Mouse (Mus musculus): ENCODE data around the gene Tekt2. TPM values are rescaled to one million over a fixed set of nuclear protein-coding genes. Genes with fewer than 3 reads are reported as not detected.

Gene Tekt2
- total RNA-seq (2014; fragmentation: Nextera tagmentation): not detected in 2 replicates
- total RNA-seq (2017): not detected in 2 replicates

DNA sequence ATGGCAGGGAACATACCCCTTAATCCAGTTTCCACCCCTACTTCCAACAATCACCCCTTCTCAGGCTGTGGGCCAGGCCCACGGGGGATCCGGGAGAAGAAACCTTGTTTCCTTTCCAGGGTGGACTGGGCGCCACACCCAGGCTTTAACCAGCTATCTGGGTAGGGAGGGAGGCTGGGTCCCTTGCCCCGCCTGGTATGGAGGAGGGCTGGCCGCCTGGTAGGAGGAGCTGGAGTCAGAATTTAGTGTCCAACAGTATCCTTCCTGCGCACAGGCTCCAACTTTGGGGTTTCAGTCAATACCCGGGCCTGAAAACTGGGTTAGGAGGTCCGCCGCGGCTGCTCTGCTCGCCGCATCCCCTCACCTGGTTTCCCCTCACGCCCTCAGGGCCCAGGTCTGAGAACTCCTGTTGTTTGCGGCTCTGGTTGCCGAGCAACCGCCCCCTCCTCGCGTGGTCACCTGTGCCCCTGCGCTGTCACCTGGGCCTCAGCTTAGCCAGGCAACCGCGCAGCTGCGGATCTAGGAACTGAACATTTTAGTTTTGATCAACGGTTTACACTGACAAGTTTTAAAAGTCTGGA lies at the start of gene Tekt2:
Gene Tekt2, minus strand, starts transcription at position 408 of the 581 bp plus-strand sequence.
- no peak for ATAC-seq (replicated peaks; ENCODE audit: poor library complexity, severe bottlenecking)

DNA sequence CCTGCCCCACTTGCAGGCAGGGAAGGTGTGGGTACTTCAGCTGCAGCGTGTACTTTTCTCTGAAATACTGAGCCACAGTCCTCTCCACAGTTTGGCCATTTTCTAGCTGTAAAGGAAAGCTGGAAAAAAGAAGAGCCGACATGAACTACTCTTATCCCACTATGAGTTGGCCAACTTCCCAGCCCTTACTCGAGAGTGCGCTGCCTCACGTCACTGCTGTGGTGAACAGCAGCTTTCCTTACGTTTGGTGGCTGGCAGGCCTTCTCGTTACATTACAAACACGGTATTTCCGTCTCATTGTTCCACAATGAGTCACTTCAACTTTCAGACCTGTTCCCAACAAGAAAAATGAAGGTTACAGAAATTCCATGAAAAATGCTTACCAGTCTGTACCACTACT lies 46.0 kb upstream of the Tekt2 start:
- ATAC-seq (replicated peaks; ENCODE audit: poor library complexity, severe bottlenecking): no peak

DNA sequence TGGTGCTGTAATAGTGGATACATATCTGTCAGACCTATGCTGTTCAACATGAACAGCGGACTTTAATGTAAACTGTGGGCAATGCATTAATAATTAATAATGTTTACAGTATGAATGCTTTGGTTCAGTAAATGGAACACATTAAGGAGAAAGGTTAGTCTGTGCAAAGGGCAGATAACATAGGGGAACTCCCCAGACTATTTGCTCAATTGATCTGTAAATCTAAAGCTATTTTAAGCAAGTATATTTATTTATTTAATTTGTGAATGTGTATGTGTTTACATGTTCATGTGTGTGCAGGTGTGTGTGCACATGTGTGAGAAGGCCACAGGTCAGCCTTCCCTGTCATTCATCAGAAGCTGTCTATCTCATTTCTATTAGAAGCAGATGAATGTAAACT lies 34.6 kb upstream of the Tekt2 start:
- ATAC-seq (replicated peaks; ENCODE audit: poor library complexity, severe bottlenecking): no peak

DNA sequence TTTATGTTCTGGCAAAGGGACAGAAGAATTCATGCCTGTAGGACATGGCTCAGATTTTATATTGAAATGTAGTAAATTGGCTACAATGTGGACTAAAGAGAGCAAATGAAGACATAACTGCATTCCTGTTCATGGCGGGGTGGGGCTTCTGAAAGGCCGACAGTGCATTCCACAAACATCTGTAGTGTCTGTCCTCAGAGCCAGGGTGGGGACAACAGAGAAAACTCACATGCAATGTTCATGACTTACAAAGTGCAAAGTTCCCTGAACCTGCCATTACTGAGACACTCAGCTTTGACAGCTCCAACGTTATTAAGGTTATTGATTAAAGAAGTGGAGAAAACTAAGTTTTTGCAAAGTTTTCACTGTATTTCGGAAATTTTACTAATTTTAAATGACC lies 18.0 kb upstream of the Tekt2 start:
- no peak for ATAC-seq (replicated peaks; ENCODE audit: poor library complexity, severe bottlenecking)

DNA sequence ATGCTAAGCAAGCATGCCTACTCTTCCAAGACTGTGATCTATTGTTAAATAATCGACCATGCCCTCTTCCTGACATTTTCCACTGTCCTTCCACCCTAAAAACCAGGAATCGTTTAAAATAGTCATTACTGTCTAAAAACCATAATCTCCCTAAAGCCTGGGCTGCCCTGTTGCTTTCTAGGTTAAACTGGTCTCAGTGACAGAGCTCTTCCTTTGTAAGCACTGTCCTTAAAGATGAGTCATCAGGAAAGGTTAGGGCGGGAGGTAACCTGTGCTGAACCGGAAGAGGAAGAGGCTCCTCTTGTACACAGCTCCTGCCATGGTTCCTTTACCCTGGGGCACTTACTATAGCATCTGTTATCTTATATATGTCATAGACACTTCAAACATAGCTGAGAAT lies 14.0 kb upstream of the Tekt2 start:
- ATAC-seq (replicated peaks; ENCODE audit: poor library complexity, severe bottlenecking): no peak

DNA sequence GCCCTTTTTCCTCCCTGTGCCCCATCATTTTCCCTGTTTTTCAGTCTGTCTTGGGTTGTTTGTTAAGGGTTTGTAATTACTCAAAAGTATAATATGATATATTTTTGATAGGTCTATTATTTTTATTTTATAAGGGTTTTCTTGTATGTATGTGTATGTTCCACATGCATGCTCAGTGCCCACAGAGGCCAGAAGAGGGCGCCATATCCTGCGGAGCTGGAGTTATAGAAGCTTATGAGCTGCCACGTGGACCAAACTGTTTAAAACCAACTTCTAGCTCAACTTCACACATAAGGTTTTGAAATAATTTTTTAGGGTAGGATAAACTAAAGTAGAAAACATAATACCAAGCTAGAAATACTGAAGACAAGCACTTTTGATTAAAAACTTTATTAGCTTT lies 6.9 kb upstream of the Tekt2 start:
- ATAC-seq (replicated peaks; ENCODE audit: poor library complexity, severe bottlenecking): no peak

DNA sequence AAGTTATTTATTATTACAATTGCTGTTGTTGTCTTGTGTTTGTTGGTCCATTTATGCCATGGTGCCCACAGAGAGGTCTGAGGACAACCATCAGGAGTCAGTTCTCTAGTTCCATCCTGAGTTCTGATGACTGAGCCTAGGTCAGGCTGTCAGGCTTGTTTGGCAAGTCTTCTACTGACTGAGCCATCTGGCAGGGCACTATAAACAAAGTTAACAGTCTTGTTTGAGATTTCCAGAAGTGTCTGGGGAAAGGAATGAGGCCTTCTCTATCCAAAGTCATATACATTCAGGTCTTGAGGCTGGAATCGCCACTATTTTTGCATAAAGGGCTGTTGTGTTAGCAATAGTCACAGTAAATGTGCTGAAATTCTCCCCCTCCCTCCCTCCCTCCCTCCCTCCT lies 6.3 kb upstream of the Tekt2 start:
- no peak for ATAC-seq (replicated peaks; ENCODE audit: poor library complexity, severe bottlenecking)

DNA sequence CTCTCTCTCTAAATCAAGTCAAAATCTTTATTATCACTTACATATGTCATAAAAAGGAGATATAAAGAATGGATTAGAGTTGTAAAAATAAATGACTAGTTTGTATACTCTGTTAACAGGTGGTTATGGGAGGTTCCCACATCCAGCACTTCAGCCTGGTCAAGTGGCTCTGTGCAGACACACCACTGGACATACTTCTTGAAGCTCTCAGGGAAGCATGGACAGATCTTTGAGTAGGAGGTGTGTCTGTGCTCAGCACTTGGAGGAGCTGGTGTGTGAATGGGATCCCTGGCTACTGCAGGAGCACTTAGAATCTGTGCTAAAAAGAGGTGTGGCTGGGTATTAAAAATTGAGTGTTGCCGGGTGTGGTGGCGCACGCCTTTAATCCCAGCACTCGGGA lies 4.8 kb upstream of the Tekt2 start:
- ATAC-seq (replicated peaks; ENCODE audit: poor library complexity, severe bottlenecking): no peak

DNA sequence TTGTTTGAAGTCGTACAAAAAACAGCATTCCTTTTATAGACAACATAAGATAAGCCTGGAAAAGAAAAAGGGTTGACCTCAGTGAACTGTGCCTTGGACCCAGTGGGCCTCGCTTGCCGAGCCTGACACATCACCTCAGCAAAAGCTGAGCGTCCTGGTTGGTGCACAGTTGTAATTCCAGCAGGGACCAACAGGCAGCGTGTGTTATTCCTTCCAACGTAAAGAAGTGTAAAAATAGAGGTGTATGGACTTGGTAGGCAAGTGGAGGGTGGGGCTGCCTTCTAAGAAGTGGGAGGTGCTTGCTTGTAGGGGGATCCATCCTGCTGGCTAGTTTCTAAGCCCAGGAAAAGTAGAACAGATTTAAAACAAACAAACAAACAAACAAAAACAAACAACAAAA lies 548 bp upstream of the Tekt2 start:
- ATAC-seq (replicated peaks; ENCODE audit: poor library complexity, severe bottlenecking): no peak

DNA sequence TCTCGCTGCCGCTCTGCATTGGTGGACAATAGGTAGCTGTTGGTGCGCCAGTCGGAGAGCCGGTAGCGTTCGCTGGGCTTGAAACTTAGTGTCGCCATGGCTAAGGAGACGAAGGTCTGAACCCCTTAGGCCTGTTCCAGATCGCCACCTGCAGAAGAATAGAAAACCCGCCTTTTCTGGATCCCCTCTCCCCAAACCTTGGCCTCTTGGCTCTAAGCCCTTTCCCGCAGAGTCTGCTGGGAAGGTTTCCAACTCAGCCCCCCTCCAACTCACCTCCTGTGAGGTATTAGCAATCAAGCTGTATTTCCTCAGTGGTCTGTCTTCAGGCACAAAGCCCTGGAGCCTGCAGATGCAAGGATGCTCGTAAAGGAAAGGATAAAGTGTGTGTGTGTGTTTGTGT lies 627 bp downstream of the Tekt2 start:
- no peak for ATAC-seq (replicated peaks; ENCODE audit: poor library complexity, severe bottlenecking)

DNA sequence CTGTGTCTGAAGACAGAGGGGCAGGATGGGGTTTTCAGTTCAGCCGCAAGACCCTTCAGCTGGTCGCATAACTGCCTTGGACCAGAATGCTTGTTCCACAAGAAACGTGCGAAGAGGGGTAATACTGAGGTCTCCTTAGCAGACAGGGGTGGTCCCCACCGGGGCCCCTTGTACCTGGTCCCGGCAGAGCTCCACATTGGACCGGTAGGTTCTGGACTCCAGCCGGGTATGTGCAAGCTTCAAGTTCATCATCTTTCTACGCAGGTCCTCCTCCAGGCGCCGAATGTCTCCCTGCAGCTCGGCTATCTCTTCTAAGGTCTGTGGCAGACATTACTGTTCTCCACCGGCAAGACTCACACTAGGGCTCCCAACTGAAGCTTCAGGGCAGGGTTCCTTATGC lies 2.8 kb downstream of the Tekt2 start:
- ATAC-seq (replicated peaks; ENCODE audit: poor library complexity, severe bottlenecking): no peak

DNA sequence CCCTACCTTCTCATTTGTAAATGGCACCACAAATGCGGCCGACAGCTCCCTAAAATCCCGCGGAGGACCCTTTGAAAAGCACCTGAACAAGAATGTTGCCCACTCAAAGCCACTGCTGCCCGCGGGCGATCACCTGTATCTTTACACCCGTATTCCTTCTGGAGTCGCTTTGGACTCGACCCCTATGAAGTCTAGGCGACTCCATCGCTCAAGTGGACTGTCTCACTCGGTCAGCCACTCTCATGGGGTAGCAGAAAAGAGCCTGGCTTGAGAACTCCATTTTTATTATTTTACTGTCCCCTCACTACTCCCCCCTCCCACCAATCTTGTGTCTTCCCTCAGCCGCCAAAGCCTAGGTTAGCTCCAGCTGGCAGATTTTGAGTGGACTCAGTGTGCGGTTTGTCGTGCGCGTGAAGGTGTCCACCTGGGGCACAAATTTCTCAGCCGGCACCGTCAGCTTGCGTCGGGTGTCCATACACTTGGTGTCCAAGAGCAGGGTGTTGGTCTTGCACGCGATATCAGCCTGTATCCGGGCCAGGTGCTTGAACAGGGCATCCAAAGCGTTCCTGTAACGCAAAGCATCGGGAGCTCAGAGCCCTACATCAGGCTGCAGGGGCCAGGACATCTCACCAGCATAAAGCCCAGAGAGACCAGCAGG lies 3.5 kb downstream of the Tekt2 start:
- ATAC-seq (replicated peaks; ENCODE audit: poor library complexity, severe bottlenecking): no peak

DNA sequence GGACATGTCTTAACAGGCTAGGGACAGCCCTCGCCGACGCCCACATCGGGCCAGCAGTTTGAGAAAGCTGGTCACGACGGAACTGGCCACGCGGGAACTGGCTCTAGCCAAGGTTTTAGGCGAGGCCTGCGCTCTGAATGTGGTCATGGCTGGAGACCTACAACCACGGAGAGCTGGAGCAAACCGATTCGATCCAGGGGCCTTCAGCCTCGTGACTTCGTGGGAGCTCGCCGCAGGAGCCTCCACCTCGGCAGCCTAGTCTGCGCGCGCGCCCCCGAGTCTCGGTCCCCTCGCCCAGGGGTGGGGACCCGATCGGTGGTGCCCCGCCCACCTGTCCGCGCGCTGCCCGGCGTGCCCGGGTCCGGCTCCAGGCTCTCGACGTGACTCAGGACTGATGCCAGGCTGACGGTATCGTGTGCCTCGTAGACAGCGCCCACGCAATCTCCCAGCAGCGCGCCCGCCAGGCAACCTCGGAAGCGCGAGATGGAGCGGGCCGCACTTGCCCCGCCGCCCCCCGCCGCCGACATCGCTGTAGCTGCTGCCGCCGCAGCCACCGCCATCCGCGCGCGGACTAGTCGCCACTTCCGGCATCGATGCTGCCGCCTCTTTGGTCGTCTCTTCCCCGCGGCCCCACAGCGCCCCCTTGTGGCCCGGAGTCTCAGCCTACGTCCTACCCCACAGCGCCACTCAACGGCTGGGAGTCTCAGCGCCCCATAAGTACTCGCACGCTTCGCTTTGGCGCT lies 4.2 kb downstream of the Tekt2 start, which contains the start of gene Adprhl2:
Gene Adprhl2, minus strand, starts transcription at position 593 of the 743 bp plus-strand sequence.
- peak; percentile 95 for ATAC-seq (replicated peaks; ENCODE audit: poor library complexity, severe bottlenecking)

DNA sequence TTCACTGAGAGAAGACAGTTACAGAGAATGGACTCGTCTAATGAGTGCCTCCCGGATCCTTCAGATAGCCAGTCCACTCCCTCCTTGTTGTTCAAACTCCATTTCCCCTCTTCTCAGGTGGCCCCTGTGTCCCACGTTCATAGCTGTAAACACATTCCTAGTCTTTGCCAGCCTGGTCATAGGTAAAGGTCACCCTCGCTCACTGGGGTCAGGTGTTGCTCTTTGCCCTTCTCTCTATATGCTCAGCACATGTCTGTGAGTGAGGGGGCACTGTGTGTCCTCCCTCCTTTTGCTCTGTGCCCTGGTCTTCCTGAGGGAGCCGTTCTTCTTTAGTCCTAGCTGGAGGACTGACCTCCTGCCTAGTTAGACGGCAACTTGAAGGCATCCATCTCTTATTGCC lies 5.7 kb downstream of the Tekt2 start:
- no peak for ATAC-seq (replicated peaks; ENCODE audit: poor library complexity, severe bottlenecking)

DNA sequence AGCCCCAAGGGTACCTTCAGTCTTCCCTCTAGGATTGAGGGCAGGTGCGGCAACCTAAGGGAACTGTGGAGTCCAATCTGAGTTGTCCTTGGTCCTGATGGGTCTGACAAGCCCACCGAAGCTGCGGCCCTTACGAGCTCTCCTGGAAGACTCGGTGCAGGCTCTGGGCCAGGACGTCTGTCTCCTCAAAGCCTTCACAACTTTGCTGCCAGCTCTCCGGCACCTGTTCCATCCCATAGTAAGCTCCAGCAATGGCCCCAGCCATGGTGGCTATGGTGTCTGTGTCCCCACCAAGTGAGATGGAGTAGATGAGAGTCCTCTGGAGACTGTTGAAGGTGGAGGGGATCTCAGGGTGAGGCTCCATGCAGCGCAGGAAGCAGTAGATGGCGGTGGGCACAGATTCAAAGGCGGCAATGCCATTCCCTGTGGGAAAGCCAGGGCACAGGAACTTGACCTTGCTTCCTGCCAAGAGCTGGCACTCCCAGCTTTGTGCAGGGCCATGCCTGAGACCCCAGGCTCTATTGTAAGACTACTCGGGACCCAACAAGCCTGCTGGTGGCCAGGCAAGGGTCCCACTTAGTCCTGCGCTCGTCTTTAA lies 8.9 kb downstream of the Tekt2 start:
- no peak for ATAC-seq (replicated peaks; ENCODE audit: poor library complexity, severe bottlenecking)

DNA sequence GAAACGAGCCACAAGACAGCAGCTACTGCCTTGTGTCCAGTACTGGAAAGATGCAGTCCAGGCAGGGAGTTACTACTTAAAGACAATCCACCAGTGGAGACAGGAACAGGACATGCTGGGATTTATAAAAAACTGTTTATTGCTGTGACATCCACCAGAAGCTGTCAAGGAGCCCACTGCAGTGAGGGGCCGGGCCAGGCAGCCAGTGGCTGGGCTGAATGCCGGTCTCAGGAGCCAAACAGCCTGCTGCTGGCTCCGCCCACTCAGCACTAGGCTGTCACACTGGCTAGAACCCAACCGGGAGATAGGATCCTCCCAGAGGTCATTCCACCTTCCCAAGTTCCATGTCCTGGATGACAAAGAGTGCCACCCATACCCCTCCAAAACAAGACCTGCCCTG lies 9.6 kb downstream of the Tekt2 start:
- no peak for ATAC-seq (replicated peaks; ENCODE audit: poor library complexity, severe bottlenecking)

DNA sequence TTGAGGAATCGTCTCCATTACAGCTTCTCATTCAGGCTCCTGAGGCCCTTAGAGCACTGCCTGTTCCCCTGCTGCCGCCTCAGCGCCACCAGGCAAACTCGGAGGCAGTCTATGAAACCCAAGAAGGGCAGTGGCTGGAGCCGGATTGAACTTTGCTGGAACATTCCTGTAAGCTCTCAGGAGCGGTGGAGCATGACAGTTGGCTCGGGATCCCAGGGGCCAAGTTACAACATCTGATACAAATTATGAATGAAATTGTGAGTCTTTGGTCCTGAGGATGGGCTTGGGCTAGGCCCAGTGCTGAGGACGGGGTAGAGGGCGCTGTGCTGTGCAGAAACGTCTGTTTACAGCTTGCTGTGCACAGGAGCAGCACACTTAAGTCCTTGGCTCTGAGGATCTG lies 11.1 kb downstream of the Tekt2 start:
- no peak for ATAC-seq (replicated peaks; ENCODE audit: poor library complexity, severe bottlenecking)

DNA sequence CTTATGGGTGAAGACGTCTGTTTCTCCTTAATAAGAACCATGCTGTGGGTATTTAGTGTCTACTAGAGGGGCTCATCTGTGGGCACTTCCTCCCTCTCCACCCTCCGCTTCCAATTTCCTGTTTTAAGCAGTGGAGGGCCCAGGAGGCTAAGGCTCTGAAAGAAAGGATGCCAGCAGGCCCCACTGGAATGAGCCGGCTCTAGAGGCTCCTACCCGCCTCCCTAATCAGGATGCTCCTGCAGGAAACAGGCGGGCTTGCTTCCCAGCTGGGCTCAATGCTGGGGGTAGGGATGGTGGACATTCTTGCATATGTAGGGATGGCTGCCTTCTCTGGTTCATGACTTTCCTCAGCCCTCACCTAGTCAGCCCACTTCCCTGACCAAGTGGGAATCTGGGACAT lies 12.3 kb downstream of the Tekt2 start:
- no peak for ATAC-seq (replicated peaks; ENCODE audit: poor library complexity, severe bottlenecking)

DNA sequence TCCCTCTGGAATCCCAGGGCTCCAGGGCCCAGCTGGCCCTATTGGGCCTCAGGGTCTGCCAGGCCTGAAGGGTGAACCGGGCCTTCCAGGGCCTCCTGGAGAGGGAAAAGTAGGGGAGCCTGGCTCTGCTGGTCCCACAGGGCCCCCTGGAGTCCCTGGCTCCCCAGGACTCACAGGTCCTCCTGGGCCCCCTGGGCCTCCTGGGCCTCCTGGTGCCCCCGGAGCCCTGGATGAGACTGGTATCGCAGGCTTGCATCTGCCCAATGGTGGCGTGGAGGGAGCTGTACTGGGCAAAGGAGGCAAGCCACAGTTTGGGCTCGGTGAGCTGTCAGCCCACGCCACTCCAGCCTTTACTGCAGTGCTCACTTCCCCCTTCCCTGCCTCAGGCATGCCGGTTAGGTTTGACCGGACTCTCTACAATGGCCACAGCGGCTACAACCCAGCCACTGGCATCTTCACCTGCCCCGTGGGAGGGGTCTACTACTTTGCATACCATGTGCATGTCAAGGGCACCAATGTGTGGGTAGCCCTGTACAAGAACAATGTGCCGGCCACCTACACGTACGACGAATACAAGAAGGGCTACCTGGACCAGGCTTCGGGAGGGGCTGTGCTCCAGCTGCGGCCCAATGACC lies 13.8 kb downstream of the Tekt2 start:
- no peak for ATAC-seq (replicated peaks; ENCODE audit: poor library complexity, severe bottlenecking)

DNA sequence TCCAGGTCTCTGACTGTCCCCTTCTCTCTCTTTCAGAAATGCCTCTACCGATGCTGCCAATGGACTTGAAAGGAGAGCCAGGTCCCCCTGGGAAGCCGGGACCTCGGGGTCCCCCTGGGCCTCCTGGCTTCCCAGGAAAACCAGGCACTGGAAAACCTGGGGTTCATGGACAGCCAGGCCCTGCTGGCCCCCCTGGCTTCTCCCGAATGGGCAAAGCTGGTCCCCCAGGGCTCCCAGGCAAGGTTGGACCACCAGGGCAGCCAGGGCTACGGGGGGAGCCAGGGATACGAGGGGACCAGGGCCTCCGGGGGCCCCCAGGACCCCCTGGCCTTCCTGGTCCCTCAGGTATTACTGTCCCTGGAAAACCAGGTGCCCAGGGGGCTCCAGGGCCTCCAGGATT lies 15.1 kb downstream of the Tekt2 start:
- ATAC-seq (replicated peaks; ENCODE audit: poor library complexity, severe bottlenecking): no peak

DNA sequence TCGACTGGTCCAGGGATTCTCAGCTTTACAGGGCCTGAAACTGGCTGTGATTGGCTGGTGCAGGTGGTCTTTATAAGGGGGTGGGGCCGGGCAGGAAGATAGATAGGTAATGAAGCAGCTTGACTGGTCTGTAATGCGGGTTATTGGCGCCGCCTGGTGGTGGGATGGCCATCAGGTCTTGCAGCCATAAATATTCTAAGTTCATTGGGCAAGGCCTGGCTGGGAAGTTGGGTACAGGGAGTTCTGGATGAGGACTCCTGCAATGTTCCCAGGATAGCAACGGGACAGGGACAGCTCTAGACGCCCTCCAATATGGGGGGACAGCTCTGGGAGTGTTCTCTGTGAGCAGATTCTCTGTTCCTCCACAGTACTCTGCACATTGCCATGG lies 15.6 kb downstream of the Tekt2 start:
- peak; percentile 76 for ATAC-seq (replicated peaks; ENCODE audit: poor library complexity, severe bottlenecking)
